24 mouse cellular contexts compared by ENCODE assay signal in the genomic region with DNA sequence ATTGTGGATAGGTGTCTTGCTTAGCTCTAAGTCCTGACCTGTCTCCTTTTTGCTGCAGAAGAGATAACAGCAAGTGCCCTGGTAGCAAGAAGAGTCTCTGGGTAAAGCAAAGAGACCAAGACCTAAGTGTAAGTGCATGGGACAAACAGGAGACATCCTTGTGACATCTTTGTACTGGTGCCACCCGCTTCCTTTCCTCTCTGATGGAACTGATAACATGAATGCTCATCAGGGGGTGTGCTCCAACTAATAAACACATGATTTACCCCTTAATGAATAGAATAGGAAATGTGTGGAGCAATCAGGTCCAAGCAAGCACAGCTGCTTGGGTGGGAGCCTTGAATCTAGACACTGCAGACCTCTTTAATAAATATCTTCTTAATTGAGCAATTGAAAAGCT.
"Had no signal": no experiment of that assay in that cellular context is flagged by ENCODE, and none has a peak within 500 bp of the region (broad histone marks: within the 10 kb centered on the region; RNA-seq: fewer than 3 reads in every experiment).

No protein-coding gene starts in this region.

- ATAC-seq: hindbrain, embryonic 16.5 days; inflammation-experienced regulatory T-cells, adult 6 months; intestine, embryonic 15.5 days; intestine, postnatal 0 days had no signal

- H3K9ac ChIP-seq: heart, embryonic 12.5 days; hindbrain, embryonic 12.5 days; hindbrain, embryonic 14.5 days; intestine, embryonic 15.5 days; limb, embryonic 13.5 days; limb, embryonic 15.5 days had no signal

- H3K27ac ChIP-seq: gastrocnemius, adult 2 months; heart, embryonic 10.5 days; hindbrain, embryonic 10.5 days; hindbrain, embryonic 12.5 days; hindbrain, embryonic 14.5 days; intestine, embryonic 15.5 days; layer of hippocampus, adult 2 months; limb, embryonic 13.5 days; limb, embryonic 15.5 days had no signal

- H3K9me3 ChIP-seq: heart, embryonic 10.5 days; heart, embryonic 12.5 days; hindbrain, embryonic 10.5 days; hindbrain, embryonic 12.5 days; intestine, embryonic 15.5 days; limb, embryonic 13.5 days; limb, embryonic 15.5 days had no signal

- H3K4me3 ChIP-seq: gastrocnemius, adult 2 months; heart, embryonic 10.5 days; heart, embryonic 12.5 days; hindbrain, embryonic 10.5 days; hindbrain, embryonic 12.5 days; intestine, embryonic 15.5 days; layer of hippocampus, adult 2 months; limb, embryonic 13.5 days; limb, embryonic 15.5 days had no signal

- H3K27me3 ChIP-seq: heart, embryonic 12.5 days; hindbrain, embryonic 12.5 days; intestine, embryonic 15.5 days; limb, embryonic 13.5 days; limb, embryonic 15.5 days had no signal

- H3K4me2 ChIP-seq: heart, embryonic 12.5 days; hindbrain, embryonic 12.5 days; hindbrain, embryonic 14.5 days; intestine, embryonic 15.5 days; limb, embryonic 13.5 days; limb, embryonic 15.5 days had no signal

- H3K36me3 ChIP-seq: heart, embryonic 10.5 days; heart, embryonic 12.5 days; hindbrain, embryonic 10.5 days; hindbrain, embryonic 12.5 days; intestine, embryonic 15.5 days; limb, embryonic 13.5 days; limb, embryonic 15.5 days had no signal

- H3K4me1 ChIP-seq: hindbrain, embryonic 12.5 days; intestine, embryonic 15.5 days; limb, embryonic 13.5 days; limb, embryonic 15.5 days had no signal

- DNase-seq: gastrocnemius, adult 2 months; gastrocnemius, postnatal 10 days; gastrocnemius, postnatal 25 days; heart, adult 18-20 months; heart, postnatal 10 days; heart, postnatal 4 days; kidney, adult 18-20 months; kidney, adult 8-10 months; kidney, postnatal 10 days; kidney, postnatal 25 days; kidney, postnatal 4 days; left cerebral cortex, postnatal 4 days had no signal
